Mouse (Mus musculus): Measurements from ENCODE around the gene Hsd11b1. TPM values are rescaled to one million over a fixed set of nuclear protein-coding genes. Genes with fewer than 3 reads are reported as not detected.

Hsd11b1 gene
- polyA plus RNA-seq, 2 experiments: 1.2 to 1.6 TPM

DNA sequence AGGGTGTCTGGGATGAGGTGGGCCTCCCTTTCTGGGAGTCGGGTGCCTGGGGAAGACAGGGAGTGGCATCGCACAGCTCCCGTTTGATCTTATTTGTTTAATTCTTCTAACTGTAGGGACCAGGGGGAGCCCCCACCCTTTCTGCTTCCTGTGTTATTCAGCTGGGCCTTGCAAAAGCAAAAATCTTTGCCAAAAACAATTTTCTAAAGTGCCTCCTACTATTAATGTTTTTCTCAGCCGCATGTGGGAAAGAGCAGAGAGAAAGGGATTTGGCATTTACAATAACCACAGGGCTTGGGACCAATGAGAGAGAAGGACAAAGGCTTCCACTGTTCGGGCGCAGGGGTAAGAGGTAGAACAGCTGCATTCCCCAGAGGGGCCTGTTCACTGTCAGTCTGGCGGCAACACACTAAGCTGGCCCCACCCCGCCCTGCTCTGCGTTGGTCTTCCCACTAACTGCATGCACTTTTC, 74.7 kb downstream of the Hsd11b1 start:
- Histone ChIP-seq H3K4me3 (replicated peaks; ENCODE audit: low read length) (no peak overlapping the region), H3K9me3 (ENCODE audit: control insufficient read depth, low read length) (no peaks in the 10 kb centered on the region), H3K9ac (ENCODE audit: low read depth, low read length, severe bottlenecking) (peak overlapping the region; percentile 38; the same call in 1 of the 2 replicates), H3K27ac (replicated peaks; ENCODE audit: low read depth, low read length) (peak overlapping the region; percentile 79), H3K4me2 (replicated peaks; ENCODE audit: low read depth, low read length, severe bottlenecking) (peak overlapping the region; percentile 23), H3K27me3 (ENCODE audit: control insufficient read depth, insufficient read depth, low read length) (no peaks in the 10 kb centered on the region), H3K4me1 (ENCODE audit: control insufficient read depth, insufficient read depth, low read length) (peaks cover 26% of the 10 kb centered on the region), H3K36me3 (ENCODE audit: control insufficient read depth, insufficient read depth, low read length) (no peaks in the 10 kb centered on the region)
- TF ChIP-seq POLR2A (IDR thresholded peaks at IDR 0.05; ENCODE audit: borderline replicate concordance, extremely low read depth, insufficient read depth, insufficient read length): no peak
- 5% methylated on average over 9 of the region's 9 CpGs for WGBS
- ATAC-seq (ENCODE audit: low FRiP score, low read depth) (peak; percentile 93), DNase-seq (ENCODE audit: low spot score) (peak; percentile 94)

DNA sequence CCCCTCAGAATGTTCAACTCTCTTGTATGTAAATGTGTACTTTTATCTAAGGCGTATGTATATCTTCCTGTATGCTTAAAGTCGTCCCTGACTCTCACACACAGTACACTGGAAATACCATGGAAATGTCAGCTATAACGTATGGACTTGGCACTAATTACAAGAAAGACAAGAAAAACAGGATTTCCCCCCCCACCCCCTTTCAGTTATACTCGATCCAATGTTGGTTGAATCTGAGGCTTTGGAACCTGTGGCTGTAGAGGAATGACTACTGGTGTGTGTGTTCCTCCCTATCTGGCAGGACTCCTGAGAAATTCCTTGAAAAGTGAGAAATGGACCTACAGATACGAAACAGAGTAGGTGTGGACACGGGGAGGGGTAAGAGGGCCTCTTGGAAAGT, 75.6 kb downstream of the Hsd11b1 start:
- Histone ChIP-seq H3K4me2 (replicated peaks; ENCODE audit: low read depth, low read length, severe bottlenecking) (no peak overlapping the region), H3K27me3 (ENCODE audit: control insufficient read depth, insufficient read depth, low read length) (no peaks in the 10 kb centered on the region), H3K36me3 (ENCODE audit: control insufficient read depth, insufficient read depth, low read length) (no peaks in the 10 kb centered on the region), H3K4me3 (replicated peaks; ENCODE audit: low read length) (no peak overlapping the region), H3K4me1 (ENCODE audit: control insufficient read depth, insufficient read depth, low read length) (peaks cover 27% of the 10 kb centered on the region), H3K27ac (replicated peaks; ENCODE audit: low read depth, low read length) (peak overlapping the region; percentile 79; the same call in 1 of the 2 replicates), H3K9ac (ENCODE audit: low read depth, low read length, severe bottlenecking) (no peak overlapping the region), H3K9me3 (ENCODE audit: control insufficient read depth, low read length) (no peaks in the 10 kb centered on the region)
- 77% methylated on average over 6 of the region's 6 CpGs for WGBS
- ATAC-seq (ENCODE audit: low FRiP score, low read depth): no peak
- peak; percentile 65 for DNase-seq (ENCODE audit: low spot score)
- TF ChIP-seq POLR2A (IDR thresholded peaks at IDR 0.05; ENCODE audit: borderline replicate concordance, extremely low read depth, insufficient read depth, insufficient read length): no peak

DNA sequence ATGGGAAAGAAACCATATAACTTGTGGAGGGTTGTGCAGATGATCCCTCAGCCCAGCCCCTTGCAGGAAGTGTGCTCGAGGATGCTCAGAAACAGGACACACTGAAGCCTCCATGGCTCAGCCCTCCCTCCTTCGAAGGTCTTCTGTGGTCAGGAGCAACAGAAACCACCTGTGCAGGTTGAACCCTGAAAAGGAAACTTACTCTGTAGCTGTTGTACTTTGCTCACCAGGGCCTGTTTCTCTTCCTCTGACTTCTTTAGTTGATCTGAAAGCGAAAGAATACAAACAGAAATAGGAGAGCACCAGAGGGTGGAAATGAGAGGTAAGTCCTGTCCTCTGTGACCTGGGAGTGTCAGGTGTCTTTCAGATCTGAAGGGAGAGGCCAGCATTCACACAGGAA, 82.8 kb downstream of the Hsd11b1 start:
- no peaks in the 10 kb centered on the region for H3K27me3 ChIP-seq (ENCODE audit: control insufficient read depth, insufficient read depth, low read length)
- H3K4me1 ChIP-seq (ENCODE audit: control insufficient read depth, insufficient read depth, low read length): 0 out of 2 replicates have a peak, but pooled peaks cover 3% of the 10 kb centered on the region
- H3K9me3 ChIP-seq (ENCODE audit: control insufficient read depth, low read length): no peaks in the 10 kb centered on the region
- H3K4me3 ChIP-seq (replicated peaks; ENCODE audit: low read length): no peak overlapping the region
- H3K36me3 ChIP-seq (ENCODE audit: control insufficient read depth, insufficient read depth, low read length): no peaks in the 10 kb centered on the region
- 80% methylated on average over 3 of the region's 3 CpGs for WGBS
- H3K9ac ChIP-seq (ENCODE audit: low read depth, low read length, severe bottlenecking): no peak overlapping the region
- no peak overlapping the region for H3K4me2 ChIP-seq (replicated peaks; ENCODE audit: low read depth, low read length, severe bottlenecking)
- ATAC-seq (ENCODE audit: low FRiP score, low read depth): no peak
- DNase-seq (ENCODE audit: low spot score): no peak
- TF ChIP-seq POLR2A (IDR thresholded peaks at IDR 0.05; ENCODE audit: borderline replicate concordance, extremely low read depth, insufficient read depth, insufficient read length): no peak
- no peak overlapping the region for H3K27ac ChIP-seq (replicated peaks; ENCODE audit: low read depth, low read length)

DNA sequence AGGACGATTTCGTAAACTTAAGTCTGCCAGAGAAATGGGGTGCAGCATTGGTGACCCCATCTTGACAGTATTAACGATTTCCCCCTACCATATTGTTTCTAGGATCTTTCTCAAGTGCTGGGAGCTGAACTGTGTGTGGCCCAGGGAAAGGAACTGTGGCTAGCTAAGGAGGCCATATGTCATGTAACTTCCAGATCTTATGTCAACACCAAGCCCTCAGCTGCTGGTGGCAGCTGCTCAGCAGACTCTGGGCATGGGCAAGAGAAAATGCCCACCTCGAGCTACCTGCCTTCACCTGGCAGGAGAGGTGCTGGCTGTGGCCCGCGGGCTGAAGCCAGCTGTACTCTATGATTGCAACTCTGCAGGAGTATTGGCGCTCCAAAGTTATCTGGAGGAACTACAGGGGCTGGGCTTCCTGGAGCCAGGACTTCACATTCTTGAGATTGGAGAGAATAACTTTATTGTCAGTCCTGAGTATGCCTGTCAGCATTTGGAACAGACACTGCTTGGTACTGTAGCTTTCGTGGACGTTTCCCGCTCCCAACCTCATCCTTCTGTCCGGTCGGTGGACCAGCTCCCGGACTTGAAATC, 89.6 kb downstream of the Hsd11b1 start:
- Histone ChIP-seq H3K9me3 (ENCODE audit: control insufficient read depth, low read length) (no peaks in the 10 kb centered on the region), H3K27ac (replicated peaks; ENCODE audit: low read depth, low read length) (peak overlapping the region; percentile 81; the same call in 1 of the 2 replicates), H3K9ac (ENCODE audit: low read depth, low read length, severe bottlenecking) (peak overlapping the region; percentile 83), H3K4me2 (replicated peaks; ENCODE audit: low read depth, low read length, severe bottlenecking) (peak overlapping the region; percentile 85), H3K4me1 (ENCODE audit: control insufficient read depth, insufficient read depth, low read length) (peaks cover 13% of the 10 kb centered on the region), H3K4me3 (replicated peaks; ENCODE audit: low read length) (peak overlapping the region; percentile 69), H3K36me3 (ENCODE audit: control insufficient read depth, insufficient read depth, low read length) (no peaks in the 10 kb centered on the region), H3K27me3 (ENCODE audit: control insufficient read depth, insufficient read depth, low read length) (no peaks in the 10 kb centered on the region)
- DNase-seq (ENCODE audit: low spot score): no peak
- no peak for TF ChIP-seq POLR2A (IDR thresholded peaks at IDR 0.05; ENCODE audit: borderline replicate concordance, extremely low read depth, insufficient read depth, insufficient read length)
- ATAC-seq (ENCODE audit: low FRiP score, low read depth): no peak
- 87% methylated on average over 13 of the region's 13 CpGs for WGBS

DNA sequence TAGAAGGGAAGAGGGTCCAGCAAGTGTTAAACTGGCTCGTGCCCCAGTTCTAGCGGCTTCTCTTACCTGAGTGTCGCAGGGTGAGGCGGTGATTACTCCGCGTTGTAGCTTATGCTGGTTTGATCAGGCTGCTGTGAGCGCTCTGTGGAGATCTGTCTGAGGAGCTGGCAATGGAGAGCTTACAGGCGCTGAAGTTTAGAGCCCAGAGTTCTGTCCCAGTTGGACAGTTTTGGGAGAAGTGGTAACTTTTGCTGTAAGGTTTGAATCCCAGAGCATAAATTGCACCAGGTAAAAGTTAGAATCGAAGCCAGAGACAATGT, 90.1 kb downstream of the Hsd11b1 start:
- WGBS: 22% methylated on average over 9 of the region's 9 CpGs
- no peak for TF ChIP-seq POLR2A (IDR thresholded peaks at IDR 0.05; ENCODE audit: borderline replicate concordance, extremely low read depth, insufficient read depth, insufficient read length)
- H3K27ac ChIP-seq (replicated peaks; ENCODE audit: low read depth, low read length): peak overlapping the region; percentile 81

More for the DNA sequence above, 90.1 kb downstream of the Hsd11b1 start:
- H3K4me2 ChIP-seq (replicated peaks; ENCODE audit: low read depth, low read length, severe bottlenecking): peak overlapping the region; percentile 85
- H3K27me3 ChIP-seq (ENCODE audit: control insufficient read depth, insufficient read depth, low read length): no peaks in the 10 kb centered on the region
- no peaks in the 10 kb centered on the region for H3K9me3 ChIP-seq (ENCODE audit: control insufficient read depth, low read length)
- ATAC-seq (ENCODE audit: low FRiP score, low read depth) (no peak), DNase-seq (ENCODE audit: low spot score) (no peak)
- H3K4me3 ChIP-seq (replicated peaks; ENCODE audit: low read length): peak overlapping the region; percentile 69
- peak overlapping the region; percentile 83 for H3K9ac ChIP-seq (ENCODE audit: low read depth, low read length, severe bottlenecking)
- peaks cover 13% of the 10 kb centered on the region for H3K4me1 ChIP-seq (ENCODE audit: control insufficient read depth, insufficient read depth, low read length)
- H3K36me3 ChIP-seq (ENCODE audit: control insufficient read depth, insufficient read depth, low read length): no peaks in the 10 kb centered on the region
